8 mouse cellular contexts compared by ENCODE assay signal in genomic region chr15:85249252-85249651, GRCm38 (mm10). TPM values are rescaled to one million over a fixed set of nuclear protein-coding genes. Genes with fewer than 3 reads are reported as not detected.
A peak's percentile ranks its signal among the peaks of the same experiment; 100 is the strongest.
DNase-seq lines count a peak whose midpoint lies in the region; ATAC-seq and TF ChIP-seq lines count a peak whose summit lies in the region.

No protein-coding gene starts in this region.

- no peaks in the 10 kb centered on the region for H3K27me3 ChIP-seq in liver, adult 2 months (ENCODE audit: control insufficient read depth, insufficient read depth, low read length)
- H3K27me3 ChIP-seq in liver, embryonic 11.5 days (replicated peaks; ENCODE audit: control insufficient read depth, insufficient read depth, low read length) = no peaks in the 10 kb centered on the region
- no peaks in the 10 kb centered on the region for H3K27me3 ChIP-seq in intestine, embryonic 14.5 days (replicated peaks; ENCODE audit: control insufficient read depth, insufficient read depth, low read length)

- 47% methylated on average over 5 of the region's 5 CpGs for WGBS in liver, adult 2 months
- 59% methylated on average over 5 of the region's 5 CpGs for WGBS in liver, embryonic 11.5 days
- WGBS in intestine, embryonic 14.5 days = 63% methylated on average over 5 of the region's 5 CpGs

- no peak overlapping the region for H3K4me3 ChIP-seq in liver, adult 2 months (ENCODE audit: insufficient read depth, low read depth, low read length)
- H3K4me3 ChIP-seq in liver, embryonic 11.5 days (ENCODE audit: low read depth, low read length) = no peak overlapping the region
- H3K4me3 ChIP-seq in intestine, embryonic 14.5 days (ENCODE audit: low read depth, low read length) = no peak overlapping the region

- ATAC-seq in liver, embryonic 11.5 days (replicated peaks; ENCODE audit: low FRiP score) = no peak
- ATAC-seq in intestine, embryonic 14.5 days (replicated peaks; ENCODE audit: low FRiP score, low TSS enrichment, low read depth) = peak; percentile 49; the same call in 1 of the 2 replicates
- no peak for ATAC-seq in erythroid progenitor cell, adult 5-6 weeks (replicated peaks; ENCODE audit: low FRiP score, poor library complexity, severe bottlenecking)

- H3K9ac ChIP-seq in liver, adult 2 months (ENCODE audit: low read depth, low read length) = no peak overlapping the region
- no peak overlapping the region for H3K9ac ChIP-seq in liver, embryonic 11.5 days (ENCODE audit: low read depth, low read length)
- H3K9ac ChIP-seq in intestine, embryonic 14.5 days (ENCODE audit: low read length) = no peak overlapping the region

- H3K4me2 ChIP-seq in liver, embryonic 11.5 days = no peak overlapping the region
- no peak overlapping the region for H3K4me2 ChIP-seq in intestine, embryonic 14.5 days (ENCODE audit: low read length)

- no peaks in the 10 kb centered on the region for H3K9me3 ChIP-seq in liver, embryonic 11.5 days (ENCODE audit: control insufficient read depth, low read length)
- no peaks in the 10 kb centered on the region for H3K9me3 ChIP-seq in intestine, embryonic 14.5 days (ENCODE audit: control insufficient read depth, low read length)

- DNase-seq in liver, adult 2 months (ENCODE audit: extremely low read depth, low read depth, low spot score) = peak; percentile 79
- no peak for DNase-seq in liver, embryonic 11.5 days (ENCODE audit: low spot score)
- peak; percentile 72 for DNase-seq in adrenal gland, postnatal 10 days
- DNase-seq in fibroblast of lung, adult 2 months (ENCODE audit: low read depth) = peak; percentile 71
- peak; percentile 58 for DNase-seq in intestine, embryonic 14.5 days (ENCODE audit: low spot score)
- DNase-seq in left cerebral cortex, adult 18-20 months (ENCODE audit: low spot score in 2 of 2) = peak; percentile 64 to 77
- peak; percentile 88 for DNase-seq in retina, embryonic 14.5 days (ENCODE audit: low spot score)

- no peaks in the 10 kb centered on the region for H3K4me1 ChIP-seq in liver, adult 2 months (ENCODE audit: control insufficient read depth, insufficient read depth, low read length)
- H3K4me1 ChIP-seq in liver, embryonic 11.5 days (replicated peaks; ENCODE audit: control insufficient read depth, insufficient read depth, low read length) = no peaks in the 10 kb centered on the region
- no peaks in the 10 kb centered on the region for H3K4me1 ChIP-seq in intestine, embryonic 14.5 days (replicated peaks; ENCODE audit: control insufficient read depth, insufficient read depth, low read length)

- H3K79me2 ChIP-seq in liver, adult 2 months (ENCODE audit: control insufficient read depth, insufficient read depth, low read length) = no peaks in the 10 kb centered on the region

- peak; percentile 70 for TF ChIP-seq CTCF in liver, adult 2 months (IDR thresholded peaks at IDR 0.05; ENCODE audit: low read depth, low read length)

- no peaks in the 10 kb centered on the region for H3K36me3 ChIP-seq in liver, adult 2 months (ENCODE audit: control insufficient read depth, insufficient read depth, low read length)
- H3K36me3 ChIP-seq in liver, embryonic 11.5 days (ENCODE audit: control insufficient read depth, insufficient read depth, low read length) = 0 out of 2 replicates have a peak, but pooled peaks cover 5% of the 10 kb centered on the region
- peaks cover 83% of the 10 kb centered on the region for H3K36me3 ChIP-seq in intestine, embryonic 14.5 days (ENCODE audit: control insufficient read depth, insufficient read depth, low read length)

- H3K27ac ChIP-seq in liver, adult 2 months (replicated peaks; ENCODE audit: insufficient read depth, low read depth, low read length) = no peak overlapping the region
- no peak overlapping the region for H3K27ac ChIP-seq in liver, embryonic 11.5 days (ENCODE audit: low read depth, low read length)
- H3K27ac ChIP-seq in intestine, embryonic 14.5 days (ENCODE audit: low read depth) = no peak overlapping the region

- no peak for TF ChIP-seq POLR2A in liver, adult 2 months (IDR thresholded peaks at IDR 0.05; ENCODE audit: extremely low read depth, insufficient read depth, low read length)

RNA-seq across cellular contexts. Expression of gene Fbln1, which starts 43.5 kb away (rescaled TPM):
- total RNA-seq in liver, adult 2 months (2014; rRNA removed) = 0.83 and 1.2 TPM in 2 replicates
- polyA plus RNA-seq in liver, adult 2 months (2012; rRNA removed) = 1.4 and 1.6 TPM in 2 replicates
- polyA plus RNA-seq in liver, embryonic 11.5 days (2014; fragmentation: Nextera tagmentation; extraction: Ambion mirVana) = 57.6 and 60.2 TPM in 2 replicates
- 10 to 100 TPM; 44.1 to 46.3 TPM for total RNA-seq in adrenal gland, postnatal 10 days (2021)
- polyA plus RNA-seq in intestine, embryonic 14.5 days (2014; fragmentation: Nextera tagmentation; extraction: Ambion mirVana) = 236 and 255 TPM in 2 replicates
- 10 to 100 TPM; 10.8 to 13.8 TPM for total RNA-seq in left cerebral cortex, adult 18-20 months (2021)
- total RNA-seq in erythroid progenitor cell, adult 5-6 weeks (2015; ENCODE audit: low replicate concordance) = not detected in 2 replicates
- total RNA-seq in erythroid progenitor cell, adult 5-6 weeks (2017; ENCODE audit: low replicate concordance) = not detected in 2 replicates
